ENCODE assay signal across 10 mouse cellular contexts in the genomic region with DNA sequence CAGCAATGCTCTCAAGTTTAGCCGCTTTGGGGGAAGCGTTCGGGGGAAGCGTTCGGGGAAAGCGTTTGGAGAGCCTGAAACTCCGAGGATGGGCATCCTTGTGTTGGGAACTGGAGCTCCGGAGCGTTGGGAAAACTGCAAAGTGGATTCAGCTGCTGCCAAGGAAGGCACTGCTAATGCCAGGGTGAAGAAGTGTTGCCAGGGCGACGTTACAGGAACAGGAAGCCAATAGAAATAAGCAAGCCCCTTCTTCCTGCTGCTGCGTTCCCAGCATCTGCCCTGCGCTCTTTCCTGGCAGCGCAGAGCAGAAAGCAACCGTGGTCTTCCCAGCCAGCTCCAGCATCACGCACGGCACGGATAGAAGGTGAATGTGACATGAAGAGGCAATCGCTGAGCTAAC. TPM values are rescaled to one million over a fixed set of nuclear protein-coding genes. Genes with fewer than 3 reads are reported as not detected.
A peak's percentile ranks its signal among the peaks of the same experiment; 100 is the strongest.
DNase-seq lines count a peak whose midpoint lies in the region; ATAC-seq and TF ChIP-seq lines count a peak whose summit lies in the region.
"Had no signal": no experiment of that assay in that cellular context is flagged by ENCODE, and none has a peak within 500 bp of the region (broad histone marks: within the 10 kb centered on the region; RNA-seq: fewer than 3 reads in every experiment).

No protein-coding gene starts in this region.

- 0 out of 2 replicates have a peak overlapping the region, but pooled peaks have one; percentile 23 for H3K27ac ChIP-seq in neural tube, embryonic 13.5 days (replicated peaks)
- H3K27ac ChIP-seq in heart, adult 2 months, result no peak overlapping the region
- H3K27ac ChIP-seq: kidney, embryonic 15.5 days had no signal

- H3K4me1 ChIP-seq in neural tube, embryonic 13.5 days (replicated peaks), result peaks cover 17% of the 10 kb centered on the region
- H3K4me1 ChIP-seq in heart, adult 2 months (ENCODE audit: control insufficient read depth, insufficient read depth, low read length), result no peaks in the 10 kb centered on the region

- no peak for ATAC-seq in neural tube, embryonic 13.5 days (ENCODE audit: low read depth)
- ATAC-seq: activated CD4-positive, CD25-positive, alpha-beta regulatory T cell, adult 4 months had no signal

- TF ChIP-seq CTCF in heart, adult 2 months (IDR thresholded peaks at IDR 0.05), result no peak

- no peaks in the 10 kb centered on the region for H3K27me3 ChIP-seq in neural tube, embryonic 13.5 days
- peaks cover 3% of the 10 kb centered on the region for H3K27me3 ChIP-seq in heart, adult 2 months (ENCODE audit: control insufficient read depth, insufficient read depth, low read length)
- H3K27me3 ChIP-seq: kidney, embryonic 15.5 days had no signal

- no peak overlapping the region for H3K9ac ChIP-seq in neural tube, embryonic 13.5 days
- no peak overlapping the region for H3K9ac ChIP-seq in heart, adult 2 months (ENCODE audit: low read depth, low read length)
- H3K9ac ChIP-seq: kidney, embryonic 15.5 days had no signal

- no peak for TF ChIP-seq POLR2A in heart, adult 2 months (IDR thresholded peaks at IDR 0.05; ENCODE audit: insufficient read depth, low read depth, low read length)

- intact Hi-C loops in left cerebral cortex, postnatal 14 days (cut with DNase I), result no loop called here
- intact Hi-C loops in heart, adult 2 months (cut with DNase I), result no loop called here

- WGBS in neural tube, embryonic 13.5 days, result 52% methylated on average over 19 of the region's 19 CpGs
- WGBS in heart, adult 2 months, result 38% methylated on average over 19 of the region's 19 CpGs

- no peaks in the 10 kb centered on the region for H3K9me3 ChIP-seq in neural tube, embryonic 13.5 days
- H3K9me3 ChIP-seq: kidney, embryonic 15.5 days had no signal

- H3K4me2 ChIP-seq in neural tube, embryonic 13.5 days, result peak overlapping the region; percentile 21
- H3K4me2 ChIP-seq: kidney, embryonic 15.5 days had no signal

- peak; percentile 13 to 28 for DNase-seq in cerebellum, postnatal 36 days
- no peak for DNase-seq in cerebellum, adult 9-10 months
- DNase-seq in neural tube, embryonic 10.5 days (ENCODE audit: extremely low spot score, low spot score), result no peak
- peak; percentile 72 to 82 for DNase-seq in left cerebral cortex, postnatal 14 days (ENCODE audit: low spot score in 2 of 2)
- DNase-seq in right cerebral cortex, postnatal 4 days, result peak; percentile 60
- DNase-seq in testis, postnatal 14 days (ENCODE audit: low spot score), result no peak
- no peak for DNase-seq in heart, adult 2 months

- no peaks in the 10 kb centered on the region for H3K79me2 ChIP-seq in heart, adult 2 months (replicated peaks; ENCODE audit: control insufficient read depth, insufficient read depth, low read length)

- H3K36me3 ChIP-seq in neural tube, embryonic 13.5 days, result no peaks in the 10 kb centered on the region
- no peaks in the 10 kb centered on the region for H3K36me3 ChIP-seq in heart, adult 2 months (ENCODE audit: control insufficient read depth, insufficient read depth, low read length)
- H3K36me3 ChIP-seq: kidney, embryonic 15.5 days had no signal

- no peak overlapping the region for H3K4me3 ChIP-seq in neural tube, embryonic 13.5 days
- no peak overlapping the region for H3K4me3 ChIP-seq in heart, adult 2 months
- H3K4me3 ChIP-seq: kidney, embryonic 15.5 days had no signal

- no peak for TF ChIP-seq EP300 in heart, adult 2 months (IDR thresholded peaks at IDR 0.05; ENCODE audit: insufficient read depth, low read depth, low read length)

RNA-seq across cellular contexts. Expression of a gene that starts 10.4 kb away (rescaled TPM):
- polyA plus RNA-seq in neural tube, embryonic 13.5 days (2015; fragmentation: Nextera tagmentation; extraction: Ambion mirVana), result 21.4 and 23.4 TPM in 2 replicates
- 10 to 100 TPM; 18.1 to 23.0 TPM for total RNA-seq in left cerebral cortex, postnatal 14 days (2021)
- total RNA-seq in heart, adult 2 months (2021), result 1 to 10 TPM; 1.2 to 1.5 TPM
- polyA plus RNA-seq in heart, adult 2 months (2012; rRNA removed), result 1.2 and 1.3 TPM in 2 replicates

Comparison
In these comparisons a context has a peak if more than half of its experiments do, and no peak if none do; other contexts are left out.
1. DNase-seq: peak in cerebellum, postnatal 36 days (2 of 2), left cerebral cortex, postnatal 14 days (2 of 2) and right cerebral cortex, postnatal 4 days (single experiment); none in cerebellum, adult 9-10 months (single experiment), neural tube, embryonic 10.5 days (single experiment), testis, postnatal 14 days (single experiment) and heart, adult 2 months (0 of 2).
2. RNA of a gene that starts 10.4 kb away (total RNA-seq): 18.1 to 23.0 TPM in left cerebral cortex, postnatal 14 days; 1.2 to 1.5 TPM in heart, adult 2 months; every median in the first group is over 4 times any median in the second.